Mouse (Mus musculus): ENCODE measurements around the gene Kpnb1. TPM values are rescaled to one million over a fixed set of nuclear protein-coding genes. Genes with fewer than 3 reads are reported as not detected.

Gene Kpnb1
- polyA plus RNA-seq, 1 experiment from 2014 or later = 82.8 TPM

DNA sequence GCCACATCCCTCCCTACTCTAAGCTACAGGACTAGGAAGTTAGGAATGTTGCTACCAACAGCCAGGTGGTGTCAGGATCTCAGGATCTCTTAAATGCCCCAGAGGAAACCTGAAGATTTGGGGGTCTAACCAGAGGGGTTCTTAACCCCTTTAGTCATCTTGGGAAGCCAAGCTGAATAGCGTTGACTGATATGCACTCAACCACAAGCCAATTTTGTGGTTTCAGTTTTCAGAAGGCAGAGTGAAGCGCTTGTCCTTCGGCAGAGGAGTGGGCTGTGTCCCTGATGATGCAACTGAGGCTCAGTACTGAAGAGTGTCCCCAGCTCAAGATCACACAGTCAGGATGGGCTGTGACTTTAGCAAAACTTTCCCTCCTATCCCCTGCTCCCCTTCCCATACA lies 58.7 kb downstream of the Kpnb1 start:
- 65% methylated on average over 3 of the region's 3 CpGs for WGBS
- no peaks in the 10 kb centered on the region for H3K9me3 ChIP-seq (replicated peaks)
- H3K27me3 ChIP-seq (ENCODE audit: low read depth, poor library complexity, severe bottlenecking) = peaks cover 68% of the 10 kb centered on the region
- DNase-seq (ENCODE audit: low spot score) = no peak
- no peak overlapping the region for H3K27ac ChIP-seq
- H3K36me3 ChIP-seq = no peaks in the 10 kb centered on the region
- H3K4me3 ChIP-seq = no peak overlapping the region
- H3K4me1 ChIP-seq = peaks cover 45% of the 10 kb centered on the region

- peaks cover 48% of the 10 kb centered on the region for H3K4me1 ChIP-seq
- DNase-seq (ENCODE audit: low spot score) = no peak
- H3K4me3 ChIP-seq = peak overlapping the region; percentile 66
- H3K36me3 ChIP-seq = no peaks in the 10 kb centered on the region
- H3K27me3 ChIP-seq (ENCODE audit: low read depth, poor library complexity, severe bottlenecking) = peaks cover 57% of the 10 kb centered on the region
- no peaks in the 10 kb centered on the region for H3K9me3 ChIP-seq (replicated peaks)
- H3K27ac ChIP-seq = peak overlapping the region; percentile 73
- WGBS = 15% methylated on average over 19 of the region's 19 CpGs
Measured at GRCm38 (mm10) chr11:97127470-97128223, 60.0 kb downstream of the Kpnb1 start.

DNA sequence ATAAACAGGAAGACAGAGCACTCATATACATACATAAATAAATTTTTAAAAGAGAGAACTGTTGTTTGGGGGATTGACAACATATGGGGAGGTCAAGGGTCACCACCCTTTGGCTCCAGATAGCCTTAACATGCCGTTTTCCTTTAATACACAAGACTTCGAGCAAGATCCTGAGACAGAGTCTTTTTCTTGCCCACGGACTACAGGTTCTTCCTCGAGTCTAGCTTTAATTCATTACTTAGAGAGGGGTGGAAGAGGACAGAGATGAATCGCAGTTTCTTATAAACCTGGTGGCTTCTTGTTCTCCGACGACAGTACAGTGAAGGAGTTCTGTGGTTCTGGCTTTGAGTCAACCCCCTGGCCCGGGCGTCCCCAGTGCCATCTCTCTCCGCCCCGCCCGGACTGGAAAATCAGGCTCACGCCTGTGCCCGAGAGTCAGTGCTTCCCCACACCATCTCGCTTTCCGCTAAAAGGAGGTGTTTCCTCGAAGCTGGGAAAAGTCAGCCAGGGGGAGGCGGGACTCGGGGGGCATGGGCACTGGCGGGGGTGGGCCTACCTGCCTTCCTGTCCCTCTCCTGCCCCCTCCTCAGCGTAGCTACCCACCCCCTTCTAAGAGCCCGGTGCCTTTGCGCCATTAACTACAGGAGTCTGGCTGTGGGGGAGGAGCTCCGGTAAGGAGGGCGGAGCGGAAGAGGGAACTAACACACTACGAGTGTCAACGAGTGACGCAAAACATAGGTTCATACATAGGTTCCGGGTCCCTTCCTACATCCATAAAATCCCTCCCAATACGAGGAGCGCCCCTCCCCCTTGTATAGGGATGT lies 60.8 kb downstream of the Kpnb1 start:
- 3% methylated on average over 32 of the region's 32 CpGs for WGBS
- H3K4me1 ChIP-seq = peaks cover 48% of the 10 kb centered on the region
- DNase-seq (ENCODE audit: low spot score) = peak; percentile 63
- H3K36me3 ChIP-seq = no peaks in the 10 kb centered on the region
- H3K4me3 ChIP-seq = peak overlapping the region; percentile 66
- peaks cover 49% of the 10 kb centered on the region for H3K27me3 ChIP-seq (ENCODE audit: low read depth, poor library complexity, severe bottlenecking)
- peak overlapping the region; percentile 73 for H3K27ac ChIP-seq
- H3K9me3 ChIP-seq (replicated peaks) = no peaks in the 10 kb centered on the region

GRCm38 (mm10) chr11:97124266-97125036 lies 63.2 kb downstream of the Kpnb1 start:
- 54% methylated on average over 10 of the region's 10 CpGs for WGBS

GRCm38 (mm10) chr11:97123282-97123890 lies 64.3 kb downstream of the Kpnb1 start:
- DNase-seq (ENCODE audit: low spot score) = no peak
- Histone ChIP-seq H3K36me3 (no peaks in the 10 kb centered on the region), H3K4me3 (no peak overlapping the region), H3K27me3 (ENCODE audit: low read depth, poor library complexity, severe bottlenecking) (peaks cover 46% of the 10 kb centered on the region), H3K27ac (no peak overlapping the region; the same call in 1 of the 2 replicates), H3K4me1 (peaks cover 76% of the 10 kb centered on the region), H3K9me3 (replicated peaks) (no peaks in the 10 kb centered on the region)
- 18% methylated on average over 11 of the region's 11 CpGs for WGBS

More at GRCm38 (mm10) chr11:97124266-97125036, 63.2 kb downstream of the Kpnb1 start:
- H3K27me3 ChIP-seq (ENCODE audit: low read depth, poor library complexity, severe bottlenecking) = peaks cover 44% of the 10 kb centered on the region
- H3K4me1 ChIP-seq = peaks cover 71% of the 10 kb centered on the region
- no peak overlapping the region for H3K27ac ChIP-seq
- H3K9me3 ChIP-seq (replicated peaks) = no peaks in the 10 kb centered on the region
- H3K36me3 ChIP-seq = no peaks in the 10 kb centered on the region
- H3K4me3 ChIP-seq = no peak overlapping the region
- DNase-seq (ENCODE audit: low spot score) = no peak

DNA sequence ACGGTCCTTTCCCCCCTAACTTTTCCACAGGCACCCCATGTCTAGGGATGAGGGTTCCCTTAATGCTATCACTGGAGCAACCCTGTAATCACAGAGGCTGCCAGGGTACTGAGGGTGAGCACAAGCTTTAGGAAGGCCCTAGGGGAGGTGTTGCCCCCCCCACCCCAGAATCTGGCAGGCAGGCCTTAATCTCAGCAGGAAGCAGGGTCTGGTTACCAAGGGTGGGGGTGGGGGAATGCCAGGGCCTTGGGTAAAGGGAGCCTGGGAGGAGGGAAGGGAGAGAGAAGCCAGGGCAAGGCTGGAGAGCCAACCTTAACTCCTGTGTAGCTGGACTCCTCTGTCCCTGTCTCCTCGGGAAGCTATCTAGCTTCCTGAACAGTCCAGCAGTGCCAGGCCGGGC lies 67.0 kb downstream of the Kpnb1 start:
- Histone ChIP-seq H3K27me3 (ENCODE audit: low read depth, poor library complexity, severe bottlenecking) (peaks cover 55% of the 10 kb centered on the region), H3K27ac (peak overlapping the region; percentile 47), H3K36me3 (no peaks in the 10 kb centered on the region), H3K9me3 (replicated peaks) (no peaks in the 10 kb centered on the region), H3K4me3 (no peak overlapping the region; the same call in 1 of the 2 replicates), H3K4me1 (peaks cover 53% of the 10 kb centered on the region)
- DNase-seq (ENCODE audit: low spot score) = no peak
- 54% methylated on average over 3 of the region's 3 CpGs for WGBS

DNA sequence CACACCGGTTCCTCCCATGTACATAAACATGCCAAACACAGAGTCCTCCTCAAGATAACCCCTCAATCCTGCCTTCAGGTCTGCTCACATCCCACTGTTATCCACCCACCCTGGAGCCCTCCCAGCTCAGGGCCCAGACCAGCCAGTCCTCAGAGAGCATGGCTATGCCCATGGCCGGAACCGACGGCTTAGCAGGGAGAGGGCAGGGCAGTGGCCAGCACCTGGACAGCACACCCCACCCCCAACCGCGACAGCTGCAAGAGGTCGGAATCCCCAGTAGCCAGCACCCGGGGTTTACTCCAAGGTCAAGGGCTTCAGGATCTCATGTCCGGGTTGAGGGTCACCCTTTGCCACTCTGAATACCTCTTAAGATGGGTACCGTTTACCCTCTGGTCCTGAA lies 67.5 kb downstream of the Kpnb1 start:
- H3K36me3 ChIP-seq = no peaks in the 10 kb centered on the region
- H3K9me3 ChIP-seq (replicated peaks) = no peaks in the 10 kb centered on the region
- H3K4me3 ChIP-seq = no peak overlapping the region; the same call in 1 of the 2 replicates
- H3K27ac ChIP-seq = peak overlapping the region; percentile 47
- DNase-seq (ENCODE audit: low spot score) = no peak
- H3K4me1 ChIP-seq = peaks cover 55% of the 10 kb centered on the region
- WGBS = 46% methylated on average over 10 of the region's 10 CpGs
- peaks cover 57% of the 10 kb centered on the region for H3K27me3 ChIP-seq (ENCODE audit: low read depth, poor library complexity, severe bottlenecking)

GRCm38 (mm10) chr11:97115797-97116196 lies 71.9 kb downstream of the Kpnb1 start:
- Histone ChIP-seq H3K4me3 (peak overlapping the region; percentile 53), H3K27me3 (ENCODE audit: low read depth, poor library complexity, severe bottlenecking) (peaks cover 90% of the 10 kb centered on the region), H3K27ac (no peak overlapping the region), H3K4me1 (peaks cover 41% of the 10 kb centered on the region), H3K9me3 (replicated peaks) (no peaks in the 10 kb centered on the region), H3K36me3 (no peaks in the 10 kb centered on the region)
- no peak for DNase-seq (ENCODE audit: low spot score)
- WGBS = 11% methylated on average over 11 of the region's 11 CpGs

- Histone ChIP-seq H3K36me3 (no peaks in the 10 kb centered on the region), H3K9me3 (replicated peaks) (no peaks in the 10 kb centered on the region), H3K4me1 (peaks cover 32% of the 10 kb centered on the region), H3K27me3 (ENCODE audit: low read depth, poor library complexity, severe bottlenecking) (peaks cover 90% of the 10 kb centered on the region), H3K27ac (peak within 1 kb of the TSS; percentile 37; the same call in 1 of the 2 replicates), H3K4me3 (peak within 1 kb of the TSS; percentile 53)
- WGBS = under 1% methylated on average over 83 of the region's 87 CpGs
- DNase-seq (ENCODE audit: low spot score) = peak; percentile 60
Measured at GRCm38 (mm10) chr11:97114671-97115601, 72.7 kb downstream of the Kpnb1 start, which contains the start of gene Tbx21. TSS of gene Tbx21 (minus strand) at chr11:97115331.

- Histone ChIP-seq H3K27ac (no peak overlapping the region), H3K36me3 (no peaks in the 10 kb centered on the region), H3K9me3 (replicated peaks) (no peaks in the 10 kb centered on the region), H3K27me3 (ENCODE audit: low read depth, poor library complexity, severe bottlenecking) (peaks cover 71% of the 10 kb centered on the region), H3K4me1 (peaks cover 22% of the 10 kb centered on the region), H3K4me3 (no peak overlapping the region)
- DNase-seq (ENCODE audit: low spot score) = no peak
- 84% methylated on average over 9 of the region's 9 CpGs for WGBS
Measured at GRCm38 (mm10) chr11:97112519-97113125, 75.1 kb downstream of the Kpnb1 start.
